Mouse (Mus musculus) G1E (cell line): ENCODE measurements around the gene 4933406M09Rik.

Experiments
- CTCF ChIP-seq: IDR thresholded peaks from 2 replicates; pipeline ENCODE4 v1.5.1; 2012; ENCODE audit warnings: low read depth, low read length, inconsistent platforms, mixed read lengths
- GATA1 ChIP-seq: IDR thresholded peaks from 2 replicates; pipeline ENCODE4 v1.6.1; 2012; ENCODE audit warnings: borderline replicate concordance, low read length, inconsistent platforms, mixed read lengths
- POLR2AphosphoS5 ChIP-seq: IDR thresholded peaks from 2 replicates; pipeline ENCODE4 v1.6.1; 2012; ENCODE audit warnings: low read depth, low read length, inconsistent platforms; ENCODE audit not compliant: insufficient replicate concordance
- TAL1 ChIP-seq: conservative IDR thresholded peaks from 2 replicates; pipeline ENCODE4 v1.6.1; 2012; ENCODE audit warnings: low read depth, low read length, inconsistent platforms, mixed read lengths

DNA sequence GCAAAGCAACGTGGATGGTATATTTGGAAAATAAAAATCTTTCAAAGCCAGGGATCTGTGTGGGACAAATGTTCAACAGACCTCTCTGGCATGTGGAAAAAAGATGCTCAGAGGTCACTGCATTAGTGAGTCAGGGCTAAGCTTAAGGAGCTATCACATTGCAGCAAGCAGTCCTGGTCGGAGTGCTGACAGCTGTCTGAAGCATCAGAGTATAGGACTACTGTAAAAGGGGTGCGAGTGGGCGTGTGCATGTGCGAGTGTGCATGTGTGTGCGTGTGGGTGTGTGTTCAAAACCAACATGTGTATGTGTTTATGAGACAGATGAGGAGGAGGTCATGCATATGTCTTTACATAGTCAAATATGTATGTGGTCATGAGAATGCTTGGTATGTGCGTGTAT, 46.6 kb upstream of the 4933406M09Rik start:
- no peak for TF ChIP-seq CTCF
- TF ChIP-seq GATA1 = no peak
- no peak for TF ChIP-seq TAL1
- TF ChIP-seq POLR2AphosphoS5 = no peak
